Mouse (Mus musculus): Measurements from ENCODE around the gene Rbp3.
A peak's percentile ranks its signal among the peaks of the same experiment; 100 is the strongest.

Rbp3 gene

GRCm38 (mm10) chr14:33953761-33954160, at the start of gene Rbp3:
Gene Rbp3, plus strand, starts transcription at chr14:33954003.
- no peak for DNase-seq

DNA sequence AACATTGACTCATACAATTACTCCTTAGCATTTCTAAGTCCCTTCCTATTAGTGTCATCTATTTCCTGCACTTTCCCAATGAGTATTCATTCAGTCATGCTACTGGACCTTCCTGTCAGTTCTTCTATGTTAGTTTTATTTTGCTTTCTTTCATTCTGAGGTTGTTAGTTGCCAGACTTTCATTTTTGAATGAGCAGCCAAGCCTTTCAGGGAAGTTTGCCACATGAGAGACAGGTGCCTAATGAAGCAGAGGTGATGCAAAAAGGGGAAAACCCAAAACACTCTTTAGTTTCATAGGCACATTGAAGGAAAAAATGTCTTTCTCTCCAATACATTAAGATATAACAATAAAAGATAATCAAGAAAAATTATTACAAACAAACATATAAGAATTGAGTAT, 49.0 kb upstream of the Rbp3 start:
- no peak for DNase-seq

GRCm38 (mm10) chr14:33913727-33914126, 40.1 kb upstream of the Rbp3 start:
- DNase-seq = peak; percentile 70 to 89

- DNase-seq = no peak
Observed at GRCm38 (mm10) chr14:33914206-33914605, 39.6 kb upstream of the Rbp3 start.

DNA sequence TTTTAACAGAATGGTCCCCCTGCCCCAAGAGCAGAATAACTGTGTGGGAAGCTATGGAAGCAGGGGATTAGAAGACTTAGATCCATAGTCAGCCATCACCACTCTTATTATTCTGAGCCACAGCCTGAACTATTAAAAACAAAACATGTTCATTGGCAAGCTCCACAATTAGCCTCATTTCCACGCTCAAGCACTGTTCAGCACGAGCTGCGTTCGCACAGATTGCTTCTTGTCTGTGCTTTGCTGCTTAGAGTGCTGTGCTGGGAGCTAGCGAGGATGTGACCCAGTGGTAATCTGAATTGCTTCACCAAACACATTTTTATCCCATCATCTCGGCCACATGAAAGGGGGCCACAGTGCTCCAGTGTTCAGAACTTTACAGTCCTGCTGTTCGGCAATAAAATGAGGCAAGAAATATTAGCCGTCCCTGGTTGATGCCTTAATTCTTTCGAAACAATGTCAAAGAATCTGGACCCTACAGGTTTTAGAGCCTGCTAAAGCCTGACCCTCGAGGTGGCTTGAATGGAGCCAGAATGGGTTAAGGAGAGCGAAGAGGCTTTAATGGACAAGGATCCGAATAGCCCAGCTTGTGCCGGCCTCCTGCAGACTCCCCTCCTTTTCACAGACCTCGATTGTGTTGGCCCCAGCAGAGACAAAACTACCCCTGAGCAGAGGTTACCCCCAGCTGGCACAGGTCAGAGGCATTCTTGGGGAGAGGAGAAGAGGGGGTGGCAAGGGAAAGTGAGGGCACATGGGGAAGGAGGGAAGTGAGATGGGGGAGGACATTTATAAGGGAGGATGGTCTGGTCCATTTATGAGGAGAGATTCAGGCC, 32.9 kb upstream of the Rbp3 start:
- no peak for DNase-seq

- no peak for DNase-seq
Observed at GRCm38 (mm10) chr14:33922771-33923167, 31.0 kb upstream of the Rbp3 start.

GRCm38 (mm10) chr14:33923168-33924070, 30.4 kb upstream of the Rbp3 start, which contains the start of gene Gdf10:
Gene Gdf10, plus strand, starts transcription at chr14:33923587.
- DNase-seq = peak; percentile 44 to 61

GRCm38 (mm10) chr14:33931853-33932252, 21.9 kb upstream of the Rbp3 start:
- no peak for DNase-seq

DNA sequence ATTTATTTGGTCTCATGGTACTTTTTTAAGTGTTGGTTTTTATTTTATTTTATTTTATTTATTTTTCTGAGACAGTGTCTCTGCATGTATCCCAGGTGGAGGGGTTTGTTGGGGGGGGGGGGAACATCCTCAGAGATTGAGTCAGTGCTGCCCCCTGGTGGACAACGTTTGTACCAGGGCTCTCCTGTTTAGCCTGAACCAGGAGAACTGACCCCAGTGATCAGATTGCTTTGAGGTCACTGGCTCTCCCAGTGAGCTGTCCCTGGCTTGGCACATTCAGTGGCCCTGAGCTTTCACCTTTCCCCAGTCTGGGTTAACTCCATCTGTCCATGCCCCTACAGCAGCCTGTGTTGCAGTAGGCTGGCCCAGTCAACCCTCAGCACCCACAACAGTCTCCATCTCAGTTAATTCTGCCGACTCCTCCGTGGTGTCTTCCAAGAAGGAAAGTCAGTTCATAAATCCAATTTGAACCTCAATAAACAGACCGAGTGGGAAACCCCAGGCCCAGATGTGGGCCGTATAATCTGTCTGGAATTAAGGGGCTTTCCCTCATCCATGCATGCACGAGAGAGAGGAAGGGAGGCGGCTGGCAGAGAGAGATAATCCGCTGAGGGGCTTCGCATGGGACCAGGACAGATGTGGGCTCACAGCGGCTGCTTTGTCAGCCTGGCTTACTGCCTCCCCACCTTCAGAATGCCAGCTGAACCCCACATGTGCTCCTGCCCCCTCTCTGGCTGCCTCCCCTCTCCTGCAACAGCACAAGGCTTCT, 20.7 kb upstream of the Rbp3 start:
- DNase-seq = peak; percentile 78 to 91

DNA sequence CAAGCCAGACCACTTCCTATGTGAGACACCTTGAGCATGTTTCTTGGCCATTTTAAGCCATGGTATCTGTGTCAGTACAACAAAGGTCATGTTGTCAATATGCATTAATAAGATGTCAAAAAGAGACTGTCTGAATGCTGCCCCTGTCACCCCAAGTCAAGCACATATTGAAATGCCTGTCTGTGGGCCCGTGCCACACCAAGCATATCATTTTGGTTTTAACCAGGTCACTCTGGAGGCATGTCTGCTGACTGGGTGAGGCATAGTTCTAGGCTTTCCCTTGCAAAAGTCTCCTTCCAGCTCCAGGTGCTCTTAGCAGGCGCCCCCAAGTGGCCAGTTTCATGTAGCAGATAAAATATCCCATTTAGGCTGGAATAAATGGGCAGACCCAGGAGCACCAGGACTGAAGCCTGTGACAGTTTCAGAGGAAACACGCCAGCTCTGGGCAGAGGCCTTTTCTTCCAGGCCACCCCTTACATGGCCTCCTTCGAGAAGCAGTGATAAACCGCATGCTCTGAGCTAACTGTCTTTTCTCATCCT, 20.0 kb upstream of the Rbp3 start:
- DNase-seq = peak; percentile 59 to 83

DNA sequence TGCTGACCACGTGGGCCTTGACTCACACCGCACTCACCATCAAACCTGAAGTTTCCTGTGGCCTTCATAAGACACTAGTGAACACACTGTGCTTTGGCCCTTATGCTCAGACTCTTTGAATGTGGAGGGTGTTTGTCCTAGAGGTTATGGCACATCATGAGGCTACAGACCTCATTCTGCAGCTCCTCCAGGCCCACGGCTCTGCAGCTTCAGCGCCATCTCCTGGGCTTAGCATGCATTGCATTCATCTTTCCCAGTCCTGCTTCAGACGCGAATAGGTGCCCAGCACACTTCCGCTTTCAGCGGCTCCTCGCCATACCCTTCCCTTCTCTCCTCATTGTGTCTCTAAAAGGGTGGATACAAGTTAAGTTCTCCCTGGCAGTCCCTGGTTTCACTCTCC, 14.7 kb upstream of the Rbp3 start:
- peak; percentile 56 to 68 for DNase-seq

- no peak for DNase-seq
Observed at GRCm38 (mm10) chr14:33940739-33941138, 13.1 kb upstream of the Rbp3 start, which contains the start of gene Gdf2. Gene Gdf2, plus strand, starts transcription at chr14:33941039.

DNA sequence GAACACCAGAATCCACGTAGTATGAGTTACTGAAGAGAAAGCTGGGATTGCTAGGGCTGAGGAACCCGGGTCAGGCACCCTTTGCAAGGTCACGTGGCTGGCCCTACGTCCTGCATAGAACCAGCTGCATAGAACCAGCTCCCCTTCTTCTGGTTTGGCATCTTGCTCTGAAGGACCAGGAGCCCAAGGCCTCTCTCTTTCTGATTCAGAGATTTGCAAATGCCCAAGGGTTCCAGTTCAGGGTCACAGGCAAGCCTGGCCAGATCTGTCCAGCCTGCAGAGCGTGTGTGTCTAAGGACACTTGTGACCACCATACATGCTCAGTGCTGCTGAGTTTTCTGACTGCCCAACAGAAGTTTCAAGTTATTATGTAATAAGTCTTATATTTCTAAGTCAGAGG, 11.6 kb upstream of the Rbp3 start:
- no peak for DNase-seq

DNA sequence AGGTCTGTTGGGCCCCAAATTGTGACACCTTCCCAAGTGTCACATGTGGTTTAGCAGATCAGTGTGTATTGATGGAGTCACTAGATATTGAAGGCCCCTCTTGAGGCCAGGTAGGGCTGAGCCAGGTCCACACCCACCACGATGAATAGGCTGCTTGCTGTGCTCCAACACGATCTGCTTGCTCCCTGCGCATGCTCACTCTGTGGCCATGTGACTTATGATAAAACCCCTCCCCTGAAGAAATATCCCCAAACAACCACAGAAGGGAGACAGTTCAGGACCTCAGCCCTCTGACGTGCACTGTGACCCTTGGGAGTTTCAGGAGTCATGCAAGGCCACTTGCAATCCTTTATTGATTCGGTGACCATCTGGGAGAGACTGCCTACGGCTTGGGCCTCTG, 7.7 kb upstream of the Rbp3 start:
- no peak for DNase-seq

DNA sequence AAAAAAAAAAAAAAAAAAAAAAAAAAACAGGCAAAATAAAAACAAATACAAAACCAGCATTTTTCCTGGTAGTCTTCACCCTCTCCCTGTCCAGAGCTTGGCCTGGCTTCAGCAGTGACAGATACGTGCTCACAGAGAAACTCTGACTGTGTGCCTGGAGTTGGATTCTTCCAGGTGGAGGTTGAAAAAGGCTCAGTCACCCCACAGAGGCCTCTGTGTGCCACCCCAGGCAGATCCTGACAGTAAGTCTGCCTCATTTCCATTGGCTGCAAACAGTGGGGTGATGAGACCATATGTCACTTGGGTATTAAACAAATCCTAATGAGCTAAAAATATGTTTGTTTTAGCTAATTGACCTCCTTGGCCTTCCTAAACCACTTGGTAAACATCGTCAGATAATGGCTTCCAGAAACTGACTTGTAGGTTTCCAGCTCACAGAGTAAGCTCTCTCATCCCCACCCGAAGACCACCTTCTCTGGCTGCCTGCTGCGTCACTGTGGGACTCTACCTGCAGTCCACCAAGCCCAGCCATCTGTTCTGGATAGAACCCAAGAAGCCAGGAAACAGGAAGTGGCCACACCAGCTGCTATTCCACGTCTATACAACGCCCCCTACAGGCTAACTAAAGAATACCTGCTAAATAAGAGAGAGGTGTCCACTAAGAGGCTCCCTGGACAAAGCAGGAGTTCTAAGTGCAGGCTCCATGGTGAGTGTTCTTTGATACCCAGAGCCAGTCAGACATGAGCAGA, 1.4 kb upstream of the Rbp3 start:
- no peak for DNase-seq

GRCm38 (mm10) chr14:33956055-33956454, 2.3 kb downstream of the Rbp3 start:
- DNase-seq = no peak

DNA sequence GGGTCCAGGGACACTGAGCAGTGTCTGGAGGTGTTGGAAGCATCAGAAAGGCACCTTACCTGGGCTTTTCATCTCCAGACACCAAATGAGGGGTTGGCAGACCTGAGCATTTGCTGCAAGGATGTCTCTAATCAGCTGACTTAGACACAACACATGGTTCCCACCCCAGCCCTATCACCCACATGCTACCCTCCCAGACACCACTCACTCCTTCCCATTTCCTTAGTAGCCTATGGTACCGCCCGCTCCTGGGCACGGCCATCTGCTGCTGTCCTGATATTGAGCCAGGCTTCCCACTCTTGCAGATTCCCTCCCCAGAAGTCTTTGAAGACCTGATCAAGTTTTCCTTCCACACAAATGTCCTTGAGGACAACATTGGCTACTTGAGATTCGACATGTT, 4.4 kb downstream of the Rbp3 start:
- no peak for DNase-seq

DNA sequence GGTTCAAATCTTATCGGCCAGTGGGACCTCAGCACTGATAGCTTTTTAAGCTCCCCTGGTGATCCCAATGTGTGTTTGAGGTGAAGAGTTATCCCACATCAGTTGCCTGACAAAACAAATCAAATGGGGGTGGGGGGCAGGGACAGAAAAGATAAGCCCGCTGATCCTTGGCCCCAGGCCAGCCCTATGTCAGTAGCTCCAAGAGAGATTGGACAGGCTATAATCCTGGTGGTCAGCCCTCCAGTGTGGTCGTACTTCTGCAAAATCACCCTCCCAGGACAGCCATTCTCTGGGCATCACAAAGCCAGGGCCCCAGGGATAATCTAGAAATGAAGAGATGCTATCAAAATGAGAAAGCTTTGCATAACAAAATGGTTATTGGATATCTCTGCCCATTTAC, 5.0 kb downstream of the Rbp3 start:
- DNase-seq = no peak

DNA sequence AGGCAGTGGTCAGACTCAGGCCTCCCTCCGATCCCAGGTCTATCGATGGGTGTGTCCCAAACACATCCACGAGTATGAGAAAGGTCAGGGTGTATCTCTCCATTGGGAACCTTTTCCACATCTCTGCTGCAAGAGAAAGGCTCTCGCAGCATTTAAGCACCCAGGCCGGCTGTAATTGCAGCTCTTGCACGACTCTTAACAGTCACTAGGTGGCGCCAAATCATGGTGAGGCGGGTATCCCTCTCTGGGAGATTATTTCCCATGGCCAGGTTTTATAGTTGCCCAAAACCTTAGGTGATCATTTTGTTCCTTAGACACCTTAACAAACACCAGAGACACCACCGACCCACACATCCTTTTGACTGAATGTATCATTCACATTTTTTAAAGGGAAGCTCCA, 5.5 kb downstream of the Rbp3 start:
- peak in 1 of 2 experiments; percentile 51 for DNase-seq

GRCm38 (mm10) chr14:33965675-33966074, 11.9 kb downstream of the Rbp3 start:
- peak in 1 of 2 experiments; percentile 21 for DNase-seq

DNA sequence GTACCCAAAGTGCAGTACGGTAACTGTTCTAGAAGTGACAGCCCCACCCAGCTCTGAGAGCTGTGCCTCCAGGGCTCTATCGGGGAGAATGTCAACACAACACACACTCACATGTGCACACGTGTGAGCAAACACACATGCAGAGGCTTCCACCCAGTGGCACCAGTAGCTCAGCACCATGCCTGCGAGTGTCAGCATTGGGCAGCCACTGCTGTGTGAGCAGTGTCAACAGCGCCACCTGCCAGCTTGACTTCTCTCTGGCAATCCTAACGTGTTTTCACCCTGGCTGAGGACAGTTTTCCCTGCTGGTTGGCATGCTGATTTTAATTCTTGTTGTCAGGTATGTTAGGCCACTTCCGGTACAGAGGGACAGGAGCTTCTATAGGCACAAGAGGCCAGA, 18.9 kb downstream of the Rbp3 start:
- DNase-seq = no peak

GRCm38 (mm10) chr14:33974752-33975151, 20.9 kb downstream of the Rbp3 start:
- peak in 1 of 2 experiments; percentile 6 for DNase-seq

All from kidney, postnatal 25 days (tissue).